Mouse (Mus musculus) C2C12 (cell line): ENCODE measurements around the gene Rftn1.

Experiments
- CEBPB ChIP-seq: IDR thresholded peaks from one replicate; pipeline ENCODE4 v1.6.1; 2011; ENCODE audit warnings: low read depth, mild to moderate bottlenecking, control low read depth, moderate library complexity
- CTCF ChIP-seq: IDR thresholded peaks from one replicate; pipeline ENCODE4 v1.5.1; 2011; ENCODE audit not compliant: control insufficient read depth, insufficient read depth, insufficient read length
- MAX ChIP-seq: IDR thresholded peaks from one replicate; pipeline ENCODE4 v1.6.1; 2011; ENCODE audit warnings: mild to moderate bottlenecking, control low read depth
- MYOD1 ChIP-seq: IDR thresholded peaks from one replicate; pipeline ENCODE4 v1.6.1; 2011; ENCODE audit warnings: low read depth; ENCODE audit not compliant: control insufficient read depth, insufficient read length
- MYOG ChIP-seq: IDR thresholded peaks from one replicate; pipeline ENCODE4 v1.6.1; 2011; ENCODE audit not compliant: control insufficient read depth, insufficient read length; ENCODE audit errors: extremely low read depth
- USF1 ChIP-seq: IDR thresholded peaks from one replicate; pipeline ENCODE4 v1.6.1; 2011; ENCODE audit warnings: low read depth, mild to moderate bottlenecking, control low read depth, moderate library complexity

GRCm38 (mm10) chr17:50060220-50060619 is 130.3 kb downstream of the Rftn1 start:
- no peak for TF ChIP-seq CEBPB
- TF ChIP-seq CTCF = no peak
- TF ChIP-seq USF1 = no peak
- no peak for TF ChIP-seq MYOD1
- TF ChIP-seq MYOG = no peak
- TF ChIP-seq MAX = no peak
